Mouse (Mus musculus): Measurements from ENCODE around the gene 4933430I17Rik.
"Not testable (repeated sequence)": the region's sequence is repeated elsewhere in the genome, so short reads cannot be mapped to it uniquely, and the experiment has no call there.

The 4933430I17Rik gene

DNA sequence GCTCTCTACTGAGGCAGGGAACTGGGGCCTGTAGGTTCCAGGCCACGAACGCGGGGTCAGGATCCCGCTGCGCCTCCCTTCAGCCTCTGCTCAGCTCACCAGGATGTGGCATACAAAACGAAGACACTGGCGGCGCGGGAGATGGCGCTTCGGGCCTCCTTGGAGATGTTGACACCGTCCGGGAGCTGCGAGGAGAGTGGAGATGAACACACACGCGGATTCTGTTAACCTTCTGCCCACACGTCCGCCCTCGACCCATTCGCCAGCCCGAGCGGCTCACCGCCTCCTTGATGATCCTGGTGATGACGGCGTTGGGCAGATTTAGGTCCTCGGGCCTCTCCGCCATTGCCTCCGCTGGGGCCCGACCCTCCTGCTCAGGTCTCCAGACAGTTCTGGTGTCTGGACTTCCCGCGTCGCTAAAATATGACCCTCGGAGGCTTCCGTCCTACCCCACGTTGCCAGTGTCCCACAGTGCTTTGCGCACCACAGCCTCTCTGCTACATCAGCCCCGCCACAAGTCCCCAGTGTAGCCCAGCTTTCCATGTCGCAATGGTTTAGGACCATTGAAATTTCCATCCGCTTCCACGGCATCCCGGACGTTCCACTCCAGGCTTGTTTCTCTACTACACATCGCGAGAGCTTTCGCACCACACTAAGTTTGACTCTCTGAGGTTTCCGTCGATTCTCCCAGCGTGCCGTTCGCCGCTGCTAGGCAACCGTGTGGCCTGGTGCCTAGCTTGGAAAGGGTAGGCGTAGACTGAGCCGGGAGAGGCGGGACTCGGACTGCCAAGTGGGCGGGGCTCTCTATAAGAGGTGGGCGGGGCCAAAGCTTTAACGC lies at the start of gene 4933430I17Rik, which contains the start of gene Pole3:
4933430I17Rik (plus strand) TSS at position 719 of the 838 bp plus-strand sequence.
Pole3 (minus strand) TSS at position 418 of the 838 bp plus-strand sequence.
- DNase-seq = peak; percentile 99

DNA sequence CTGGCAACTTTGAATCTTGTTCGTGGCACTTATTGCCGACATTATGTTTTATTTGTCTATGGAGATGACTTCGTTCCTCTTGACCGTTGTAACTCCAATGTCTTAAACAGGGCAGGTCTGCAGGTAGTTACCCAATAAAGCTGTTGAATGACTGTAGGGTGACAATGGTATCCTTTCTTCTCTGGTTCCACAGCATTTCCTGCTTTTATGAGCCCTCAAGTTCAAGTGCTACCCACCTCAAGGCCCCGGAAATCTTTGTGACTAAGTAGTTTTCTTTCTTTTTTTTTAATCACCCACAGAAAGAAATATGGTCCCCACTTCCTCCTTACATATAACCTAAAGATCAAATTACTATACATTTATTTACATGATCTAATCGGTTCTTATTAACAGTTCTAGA lies 49.4 kb upstream of the 4933430I17Rik start:
- DNase-seq = no peak

DNA sequence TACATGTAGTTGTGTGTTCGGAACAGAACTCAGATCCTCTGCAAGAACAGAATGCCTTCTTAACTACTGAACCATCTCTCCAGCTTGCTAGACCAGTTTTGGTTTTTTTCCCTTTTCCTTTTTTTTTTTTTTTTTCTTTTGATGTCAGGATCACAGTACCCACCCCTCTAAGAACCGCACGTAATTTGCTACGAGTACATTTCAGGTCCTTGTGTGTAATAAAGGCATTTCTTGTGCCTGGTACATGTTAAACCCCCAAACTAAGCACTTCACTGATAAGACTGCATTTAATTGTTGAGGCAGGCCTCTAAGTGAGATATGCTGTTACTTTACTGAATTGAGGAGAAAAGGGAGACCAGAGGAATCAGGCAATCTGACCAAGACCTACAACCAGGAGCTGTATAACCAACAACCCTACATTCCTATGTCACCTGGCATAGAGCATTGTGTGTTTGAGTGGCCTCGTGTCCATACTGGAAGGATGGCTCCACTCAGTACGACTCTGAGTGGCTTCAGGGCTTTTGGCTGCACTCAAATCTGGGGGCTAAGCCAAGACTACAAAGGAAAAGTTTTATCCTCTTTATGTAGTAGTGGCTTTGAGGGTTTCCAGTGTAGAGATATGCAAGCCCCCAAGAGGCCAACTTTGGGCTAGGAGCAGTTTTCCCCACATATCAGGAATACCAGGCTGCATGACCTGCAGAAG lies 47.5 kb upstream of the 4933430I17Rik start:
- DNase-seq = no peak

DNA sequence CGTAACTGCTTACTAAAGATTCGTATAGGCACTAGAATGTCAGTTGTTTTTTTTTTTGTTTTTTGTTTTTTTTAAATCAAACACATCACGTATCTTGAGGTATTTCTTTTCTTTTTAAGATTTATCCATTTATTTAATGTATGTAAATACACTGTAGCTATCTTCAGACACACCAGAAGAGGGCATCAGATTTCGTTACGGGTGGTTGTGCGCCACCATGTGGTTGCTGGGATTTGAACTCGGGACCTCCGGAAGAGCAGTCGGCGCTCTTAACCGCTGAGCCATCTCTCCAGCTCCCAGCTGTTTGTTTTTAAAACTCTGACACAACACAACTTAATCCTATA lies 45.6 kb upstream of the 4933430I17Rik start:
- DNase-seq = not testable (repeated sequence)

DNA sequence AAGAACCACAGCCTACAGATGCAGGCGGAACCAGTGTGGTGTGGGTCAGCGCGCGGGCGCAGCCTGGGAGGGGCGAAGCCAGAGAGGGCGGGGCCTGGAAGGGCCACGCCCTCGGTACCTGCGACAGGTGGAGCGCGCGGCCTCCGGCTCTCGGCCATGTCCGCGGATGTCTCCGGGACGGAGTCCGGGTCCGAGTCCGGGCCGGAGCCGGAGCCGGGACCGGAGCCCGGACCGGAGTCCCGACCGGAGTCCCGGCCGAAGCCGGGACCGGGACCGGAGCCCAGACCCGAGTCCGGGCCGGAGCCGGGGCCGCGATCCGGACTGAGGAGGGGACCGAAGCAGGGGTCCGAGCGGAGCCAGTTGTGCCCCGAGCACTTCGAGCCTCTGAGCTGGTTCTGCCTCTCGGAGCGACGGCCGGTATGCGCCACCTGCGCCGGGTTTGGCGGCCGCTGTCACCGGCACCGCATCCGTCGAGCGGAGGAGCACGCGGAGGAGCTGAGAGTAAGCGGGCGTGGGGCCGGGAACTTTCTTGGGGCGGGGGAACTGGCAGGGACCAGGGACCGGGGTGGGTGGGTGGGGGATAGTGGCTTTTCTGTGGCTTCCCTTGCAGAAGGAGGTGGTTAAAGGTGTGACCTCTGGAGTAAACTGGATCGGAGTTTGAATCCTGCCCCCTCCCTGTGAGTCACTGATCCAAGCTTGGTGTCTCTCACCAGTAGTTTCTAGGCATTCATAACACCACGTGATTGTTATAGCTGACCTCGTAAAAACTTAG lies 45.0 kb upstream of the 4933430I17Rik start, which contains the start of gene Bspry:
Bspry (plus strand) TSS at position 117 of the 772 bp plus-strand sequence.
- DNase-seq = peak; percentile 37 to 39

DNA sequence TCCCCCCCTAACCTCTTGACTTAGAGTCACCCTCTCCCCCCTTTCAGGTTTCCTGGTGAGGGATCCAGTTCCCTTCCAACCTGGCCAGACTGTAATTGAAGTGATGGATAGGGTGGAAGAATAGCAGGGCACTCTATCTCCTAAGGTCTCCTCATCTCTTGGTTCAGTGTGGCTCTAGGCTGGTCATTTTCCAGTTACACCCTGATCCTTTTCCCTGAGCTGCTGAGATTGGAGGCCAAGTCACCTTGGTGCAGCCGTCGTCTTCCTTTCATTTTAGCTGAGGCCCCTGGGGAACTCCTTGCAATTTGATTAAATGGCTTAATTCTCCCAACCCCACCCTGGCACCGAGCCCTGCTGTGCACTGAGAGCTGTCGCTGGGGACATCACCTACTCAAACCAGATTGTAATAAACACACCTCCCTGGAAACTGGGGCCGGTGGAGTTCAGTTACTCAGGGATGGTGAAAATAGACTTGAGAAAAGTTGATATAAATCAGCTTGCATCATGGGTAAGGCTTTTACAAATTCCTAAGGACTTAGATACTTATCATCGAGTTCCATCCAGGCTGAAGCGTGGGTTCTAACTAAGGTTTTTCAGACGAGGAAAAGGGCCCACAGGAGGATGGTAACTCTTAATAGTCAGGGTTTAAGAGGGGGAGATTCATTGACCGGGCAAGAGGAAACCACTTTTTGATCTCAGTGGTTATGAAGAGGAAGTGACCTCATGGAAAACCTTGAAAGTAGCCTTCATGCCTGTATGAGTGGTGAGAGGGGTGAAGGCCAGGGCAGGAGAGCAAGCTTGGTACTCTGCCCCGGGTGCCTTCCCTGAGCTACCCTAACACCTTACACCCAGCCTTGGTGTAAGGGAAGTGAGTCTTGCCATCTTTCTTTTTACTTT lies 44.2 kb upstream of the 4933430I17Rik start:
- DNase-seq = peak; percentile 31 to 37

DNA sequence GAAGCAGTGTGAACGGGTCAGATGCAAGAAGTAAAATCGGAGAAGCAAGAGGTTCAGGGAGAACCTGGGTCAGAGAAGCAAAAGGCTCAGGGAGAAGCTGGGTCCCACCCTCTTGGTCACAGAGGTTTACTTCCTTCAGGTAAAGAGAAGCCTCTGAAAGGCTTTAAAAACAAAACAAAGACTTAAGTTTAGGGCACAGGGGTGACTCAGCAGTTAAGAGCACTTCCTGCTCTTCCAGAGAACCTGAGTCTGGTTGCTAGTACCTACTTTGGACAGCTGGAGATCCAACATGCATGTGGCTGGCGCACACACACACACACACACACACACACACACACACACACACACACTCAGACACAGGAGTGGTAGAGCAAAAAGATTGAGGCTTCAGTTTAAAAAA lies 40.2 kb upstream of the 4933430I17Rik start:
- DNase-seq = no peak

DNA sequence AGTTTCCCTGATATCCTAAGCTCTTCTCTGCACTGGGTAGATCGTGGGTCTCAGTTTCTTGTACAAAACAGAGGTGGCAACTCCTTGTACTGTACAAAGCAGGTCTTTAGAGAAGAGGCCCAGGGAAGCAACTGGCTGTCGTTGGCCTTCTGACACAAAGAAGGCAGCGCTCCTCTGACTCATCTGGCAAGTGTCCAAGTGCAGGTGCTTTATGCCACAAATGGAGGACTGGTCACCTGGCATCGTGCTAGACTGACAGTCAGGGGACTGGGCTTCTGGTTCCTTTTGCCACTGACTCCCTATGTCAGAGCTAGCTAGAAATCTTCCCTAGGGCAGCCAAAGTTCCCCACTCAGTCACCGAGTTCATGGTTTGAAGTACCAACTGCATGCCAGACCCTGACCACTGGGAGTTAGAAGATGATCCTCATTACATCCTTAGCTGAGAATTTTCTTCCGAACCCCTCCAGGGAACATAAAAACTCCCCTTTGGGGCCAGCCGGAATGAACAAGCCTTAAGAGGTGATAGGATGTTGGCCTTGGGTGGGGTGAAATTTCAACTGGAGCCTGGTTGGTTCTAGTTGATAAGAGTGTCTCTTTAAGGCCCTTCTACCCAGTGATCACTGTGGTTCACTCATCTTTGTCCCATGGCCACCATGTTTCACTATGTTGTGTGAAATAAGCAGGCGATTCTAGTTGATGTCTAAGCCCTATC lies 39.6 kb upstream of the 4933430I17Rik start:
- DNase-seq = peak in 1 of 2 experiments; percentile 44

DNA sequence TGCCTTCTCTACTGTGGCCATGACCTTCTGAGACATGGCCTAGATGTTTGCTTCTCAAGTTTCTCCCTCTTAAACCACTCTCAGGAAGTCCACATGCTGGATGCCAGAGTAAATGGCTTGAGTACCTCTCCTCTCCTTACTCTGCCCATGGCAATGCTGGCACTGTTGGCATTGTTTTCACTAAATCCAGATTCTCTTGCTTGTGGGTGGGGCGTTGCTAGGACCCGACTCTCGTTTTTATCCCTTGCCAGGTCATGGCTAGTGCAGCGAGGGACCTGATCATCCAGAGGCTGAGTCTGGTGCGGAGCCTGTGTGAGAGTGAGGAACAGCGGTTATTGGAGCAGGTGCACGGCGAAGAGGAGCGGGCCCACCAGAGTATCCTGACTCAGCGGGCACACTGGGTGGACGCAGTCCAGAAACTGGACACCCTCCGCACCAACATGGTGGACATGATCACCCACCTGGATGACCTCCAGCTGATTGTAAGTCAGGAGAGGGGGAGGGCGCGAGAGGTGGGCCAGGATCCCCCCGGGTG lies 38.9 kb upstream of the 4933430I17Rik start:
- DNase-seq = no peak

DNA sequence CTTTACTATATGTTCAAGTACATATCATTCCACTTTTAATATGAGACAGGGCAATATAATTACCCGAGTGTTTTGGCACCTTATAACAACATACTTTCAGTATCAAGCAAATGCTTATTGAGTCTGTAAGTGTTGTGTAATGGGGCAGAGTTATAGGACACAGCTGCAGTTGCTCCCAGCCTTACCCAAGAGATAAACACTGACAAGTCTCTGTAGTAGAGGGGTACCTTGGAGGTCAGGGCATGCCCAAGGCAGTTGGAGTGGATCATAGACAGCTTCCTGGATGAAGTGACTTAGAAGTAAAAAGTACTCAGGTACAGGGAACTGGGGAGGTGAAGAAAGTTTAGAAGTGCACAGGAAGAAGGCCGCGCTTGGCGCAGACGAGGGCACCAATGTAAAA lies 38.0 kb upstream of the 4933430I17Rik start:
- no peak for DNase-seq

DNA sequence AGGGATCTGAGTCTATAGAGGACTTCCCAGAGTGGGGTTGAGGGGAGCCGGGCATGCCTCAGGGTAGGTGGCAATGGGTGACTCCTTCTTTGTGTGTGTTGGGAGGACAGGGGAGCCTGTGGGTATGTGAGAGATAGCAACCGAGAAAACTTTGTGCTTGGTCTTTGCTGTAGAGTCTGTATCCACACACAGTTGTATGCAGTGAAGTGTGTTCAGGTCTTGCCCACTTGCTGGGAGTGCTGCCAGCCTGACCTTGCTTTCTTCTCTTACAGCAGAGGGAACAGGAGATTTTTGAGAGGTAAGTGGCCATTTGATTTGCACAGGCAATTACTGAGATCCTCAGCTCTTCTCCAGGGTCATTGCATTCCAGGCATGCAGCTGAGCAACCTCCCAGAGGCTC lies 37.3 kb upstream of the 4933430I17Rik start:
- DNase-seq = no peak

DNA sequence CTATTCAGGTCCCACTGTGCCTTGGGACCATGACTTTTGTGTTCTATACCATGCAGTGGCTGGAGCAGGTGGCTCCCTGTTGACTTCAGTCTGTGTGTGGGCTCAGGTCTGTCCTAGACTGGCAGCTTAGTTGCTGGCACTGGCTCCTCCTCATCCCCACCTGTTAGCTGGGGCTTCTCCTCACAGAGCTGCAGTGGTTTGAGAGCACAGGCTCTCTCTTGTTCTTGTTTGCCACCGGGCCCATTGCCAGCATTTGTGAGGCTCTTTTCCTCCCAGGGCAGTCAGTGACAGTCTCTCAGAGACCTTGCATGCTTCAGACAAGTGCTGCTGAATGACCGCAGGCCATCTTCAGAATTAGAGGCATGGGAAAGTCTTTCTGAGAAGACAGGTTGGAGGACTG lies 32.5 kb upstream of the 4933430I17Rik start:
- DNase-seq = peak in 1 of 2 experiments; percentile 53

DNA sequence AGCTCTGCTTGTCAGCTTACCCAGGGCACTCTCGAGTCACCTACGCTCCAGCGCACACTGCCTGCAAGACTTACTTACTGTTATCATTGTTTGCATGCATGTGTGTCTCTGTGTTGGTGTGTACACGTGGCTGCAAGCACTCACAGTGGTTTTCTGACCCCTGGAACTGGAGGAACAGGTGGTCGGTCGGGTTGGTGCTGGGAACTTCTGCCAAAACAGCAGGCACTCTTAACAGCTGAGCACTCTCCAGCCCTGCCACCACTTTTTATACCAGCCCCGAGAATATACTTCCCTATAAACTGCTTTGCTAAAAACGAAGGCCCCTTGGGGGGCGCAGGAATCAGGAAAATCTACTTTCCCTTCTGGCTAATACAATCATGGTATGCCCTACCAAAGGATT lies 30.9 kb upstream of the 4933430I17Rik start:
- DNase-seq = no peak

DNA sequence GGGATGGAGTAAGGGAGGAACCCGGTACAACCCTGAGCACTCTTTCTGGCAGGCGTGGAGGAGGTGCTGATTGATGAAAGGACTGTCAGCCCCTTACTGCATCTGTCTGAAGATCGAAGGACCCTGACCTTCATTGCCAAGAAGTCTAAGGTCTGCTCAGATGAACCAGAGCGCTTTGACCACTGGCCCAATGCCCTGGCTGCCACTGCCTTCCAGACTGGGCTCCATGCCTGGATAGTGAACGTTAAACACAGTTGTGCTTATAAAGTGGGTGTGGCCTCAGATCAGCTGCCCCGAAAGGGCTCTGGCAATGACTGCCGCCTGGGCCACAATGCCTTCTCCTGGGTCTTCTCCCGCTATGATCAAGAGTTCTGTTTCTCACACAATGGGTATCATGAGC lies 29.2 kb upstream of the 4933430I17Rik start:
- peak; percentile 47 to 53 for DNase-seq

DNA sequence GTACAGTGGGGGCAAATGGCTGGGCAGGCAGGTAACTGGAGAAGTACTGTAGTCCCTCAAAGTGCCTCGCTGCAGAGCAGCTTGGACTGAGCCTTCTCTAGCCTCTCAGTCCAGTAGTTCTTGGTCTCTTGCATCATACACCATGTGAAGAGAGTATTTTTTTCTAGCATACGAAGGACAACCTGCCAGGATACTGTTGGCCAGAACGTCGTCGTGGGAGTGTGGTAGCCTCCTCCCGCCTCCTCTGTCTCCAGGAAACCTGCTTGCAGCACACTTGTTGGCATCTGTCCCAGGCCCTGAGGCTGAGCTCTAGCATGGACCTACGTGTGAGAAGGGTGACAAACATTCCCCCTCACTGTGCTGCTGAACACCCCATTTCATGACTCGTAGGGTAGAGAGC lies 28.4 kb upstream of the 4933430I17Rik start:
- DNase-seq = peak; percentile 56 to 63

DNA sequence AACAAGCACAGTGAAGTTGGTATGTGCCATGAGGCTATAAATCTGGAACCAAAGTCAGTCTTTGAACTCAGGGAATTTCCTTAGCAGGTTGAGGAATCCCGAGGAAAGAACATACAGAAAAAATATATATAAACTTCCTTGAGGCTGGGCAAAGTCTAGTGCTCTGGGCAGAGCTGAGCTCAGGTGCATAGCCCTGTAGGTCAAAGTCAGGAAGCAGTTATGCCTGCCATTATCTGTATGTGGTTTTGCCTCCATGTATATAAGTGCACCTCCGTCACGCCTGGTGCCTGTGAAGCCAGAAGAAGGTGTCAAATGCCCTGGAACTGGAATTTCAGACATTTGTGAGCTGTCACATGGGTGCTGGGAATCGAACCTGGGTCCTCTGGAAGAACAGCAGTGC lies 24.4 kb upstream of the 4933430I17Rik start:
- no peak for DNase-seq

DNA sequence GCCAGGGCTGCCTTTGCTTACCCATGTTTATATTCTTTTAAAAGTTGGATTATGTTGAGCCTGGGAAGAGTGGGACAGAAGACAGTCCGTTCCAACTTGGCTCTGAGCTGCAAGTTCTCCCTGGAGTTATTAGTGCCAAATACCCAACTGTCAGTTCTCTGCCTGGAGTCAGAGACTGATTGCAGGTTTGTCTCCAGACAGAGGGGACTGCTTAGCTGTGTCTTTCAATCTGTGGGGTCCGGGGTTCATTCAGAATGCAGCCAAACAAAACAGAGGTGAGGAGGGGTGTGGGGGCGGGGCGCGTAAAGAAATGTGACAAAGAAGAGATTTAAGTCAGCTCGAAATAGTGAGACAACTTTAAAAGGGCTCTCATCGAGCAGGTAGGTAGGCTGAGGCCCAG lies 23.6 kb upstream of the 4933430I17Rik start:
- no peak for DNase-seq

DNA sequence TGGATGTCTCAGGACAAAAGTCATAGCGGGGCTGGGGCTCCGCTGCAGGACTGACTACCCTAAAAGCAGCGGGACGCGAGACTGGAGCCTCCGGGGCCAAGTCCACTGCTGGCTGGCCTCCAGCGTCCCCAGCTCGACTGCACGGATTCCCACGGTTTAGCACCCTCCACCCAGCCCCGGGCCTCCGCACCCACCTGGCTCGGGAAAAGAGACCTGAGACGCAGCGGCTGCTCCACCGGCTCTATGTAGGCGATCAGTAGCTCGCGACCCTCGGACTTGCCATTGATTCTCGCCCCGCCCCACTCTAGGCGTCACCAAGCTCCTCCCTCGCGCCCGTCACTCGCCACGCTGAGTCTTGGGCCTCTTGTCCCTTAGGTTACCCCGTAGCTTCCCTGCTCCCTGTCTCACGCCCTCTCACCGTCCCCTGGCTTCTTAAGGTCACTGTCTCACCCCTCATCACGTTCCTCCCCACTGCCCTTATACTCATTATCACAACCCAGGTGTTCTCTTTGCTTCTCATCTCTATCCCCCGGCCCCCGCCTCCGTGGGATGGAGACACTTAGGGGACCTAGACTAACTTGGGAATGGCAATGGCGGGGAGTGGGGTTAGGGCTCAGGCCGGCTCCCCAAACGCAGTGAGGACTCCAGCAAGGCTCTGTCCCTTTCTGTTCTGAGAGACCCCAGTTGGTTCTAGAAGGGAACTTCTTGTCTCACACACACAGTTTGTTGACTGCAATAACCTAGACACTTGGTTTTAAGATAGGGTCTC lies 23.0 kb upstream of the 4933430I17Rik start:
- peak; percentile 94 to 96 for DNase-seq

DNA sequence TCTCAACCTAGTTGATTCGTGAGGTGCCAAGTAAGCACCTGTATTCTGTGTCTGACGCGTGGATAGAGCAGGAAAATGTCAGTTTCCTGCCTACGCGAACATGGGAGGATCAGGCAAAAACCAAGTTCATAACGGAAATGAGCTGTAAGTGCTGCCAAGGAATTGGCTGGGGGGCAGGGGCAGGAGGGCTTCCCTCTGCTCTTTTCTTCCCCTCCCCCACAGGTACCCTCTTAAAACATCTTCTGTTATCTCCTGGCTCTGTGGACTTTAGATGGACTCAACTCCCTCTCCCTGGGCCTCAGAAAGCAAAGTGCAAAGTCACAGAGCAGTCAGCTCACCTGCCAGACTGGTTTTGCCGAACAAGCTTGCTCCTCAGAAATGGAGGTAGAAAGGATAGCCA lies 22.2 kb upstream of the 4933430I17Rik start:
- no peak for DNase-seq

DNA sequence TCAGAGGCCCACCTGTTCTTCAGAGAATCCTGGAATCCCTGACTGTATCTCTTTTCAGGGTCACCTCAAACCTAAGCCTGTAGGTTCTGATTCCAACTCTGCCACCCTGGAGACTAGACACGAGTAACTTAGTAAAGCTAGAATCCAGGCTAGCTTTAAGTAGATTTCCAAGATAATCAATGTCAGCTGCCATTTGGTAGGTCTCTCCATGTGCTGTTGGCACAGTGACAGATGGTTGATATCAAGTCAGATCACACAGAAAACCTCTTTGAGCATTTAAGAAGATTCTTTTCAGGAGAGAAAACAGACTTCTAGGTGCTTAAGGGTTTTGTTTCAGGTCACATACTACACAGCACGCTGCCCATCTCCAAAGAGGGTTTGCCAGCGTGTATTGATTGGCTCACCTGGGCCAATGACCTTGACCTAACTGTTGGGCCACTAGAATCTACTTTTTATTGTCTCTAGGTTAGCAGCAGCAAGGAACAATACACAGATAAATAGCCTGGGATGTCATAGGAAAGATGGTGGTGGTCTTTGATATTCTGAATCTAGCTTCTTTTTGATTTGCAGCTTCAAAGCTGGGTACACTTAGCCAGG lies 21.7 kb upstream of the 4933430I17Rik start, which contains the start of gene Hdhd3:
Hdhd3 (minus strand) TSS at position 94 of the 597 bp plus-strand sequence.
- no peak for DNase-seq
